Mouse (Mus musculus): Measurements from ENCODE around the gene Ksr2.

DNA sequence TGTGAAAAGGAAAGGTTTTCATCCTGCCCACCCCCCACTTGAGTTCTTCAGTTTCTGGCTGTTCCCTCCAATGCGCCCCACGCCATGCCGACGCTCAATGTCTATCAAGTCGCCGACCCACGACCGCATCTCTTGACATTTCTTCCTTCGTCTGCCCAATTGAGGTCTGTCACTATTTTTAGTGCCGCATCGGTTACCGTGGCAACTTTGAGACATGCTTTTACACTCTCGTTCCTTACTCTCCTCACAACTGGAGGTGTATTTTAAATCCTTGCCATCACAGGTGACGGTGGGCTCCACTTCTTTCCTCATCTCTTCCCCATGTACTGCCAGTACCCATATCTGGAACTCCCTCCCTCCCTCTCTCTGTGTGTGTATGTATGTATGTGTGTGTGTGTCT is 378.1 kb downstream of the Ksr2 start:
- TF ChIP-seq POLR2A (IDR thresholded peaks at IDR 0.05; ENCODE audit: low read depth, low read length): no peak
- no peak for TF ChIP-seq SMC3 (IDR thresholded peaks at IDR 0.05; ENCODE audit: low read depth, low read length)
- no peak for TF ChIP-seq KAT2A (IDR thresholded peaks at IDR 0.05; ENCODE audit: insufficient replicate concordance, low read length)
- TF ChIP-seq MAZ (IDR thresholded peaks at IDR 0.05; ENCODE audit: low read depth, low read length): no peak
- no peak for TF ChIP-seq USF2 (conservative IDR thresholded peaks at IDR 0.05; ENCODE audit: low read depth, low read length)
- no peak for TF ChIP-seq CTCF (conservative IDR thresholded peaks at IDR 0.05 in 1 of 2, IDR thresholded peaks at IDR 0.05 in 1 of 2; ENCODE audit: low read depth in 2 of 2, low read length in 2 of 2)
